Mouse (Mus musculus) mature B cell (primary cell): ENCODE measurements around the gene Sytl3.
"Not testable (repeated sequence)": the region's sequence is repeated elsewhere in the genome, so short reads cannot be mapped to it uniquely, and the experiment has no call there.

Experiments used
- in situ Hi-C: fragments of 300-500 bp; cut with MboI; formaldehyde crosslinking; loops from 2 replicates; pipeline ENCODE4 v1.14.3; 2019

Gene Sytl3

GRCm38 (mm10) chr17:6658801-6659200 is at the start of gene Sytl3:
Gene Sytl3, plus strand, starts transcription at chr17:6659093.
- in situ Hi-C loops, result not testable (repeated sequence)

- in situ Hi-C loops, result not testable (repeated sequence)
Measured at GRCm38 (mm10) chr17:6613524-6613923, 45.4 kb upstream of the Sytl3 start.

GRCm38 (mm10) chr17:6614316-6614715 is 44.6 kb upstream of the Sytl3 start:
- in situ Hi-C loops, result not testable (repeated sequence)

- in situ Hi-C loops, result not testable (repeated sequence)
Measured at GRCm38 (mm10) chr17:6616731-6617130, 42.2 kb upstream of the Sytl3 start.

- in situ Hi-C loops, result not testable (repeated sequence)
Measured at GRCm38 (mm10) chr17:6617689-6618400, 41.0 kb upstream of the Sytl3 start.

GRCm38 (mm10) chr17:6619271-6619670 is 39.6 kb upstream of the Sytl3 start:
- in situ Hi-C loops, result not testable (repeated sequence)

GRCm38 (mm10) chr17:6620035-6620434 is 38.9 kb upstream of the Sytl3 start:
- in situ Hi-C loops, result not testable (repeated sequence)

GRCm38 (mm10) chr17:6620730-6621451 is 38.0 kb upstream of the Sytl3 start:
- in situ Hi-C loops, result not testable (repeated sequence)

- in situ Hi-C loops, result not testable (repeated sequence)
Measured at GRCm38 (mm10) chr17:6621976-6622375, 36.9 kb upstream of the Sytl3 start.

- in situ Hi-C loops, result not testable (repeated sequence)
Measured at GRCm38 (mm10) chr17:6624926-6625558, 33.9 kb upstream of the Sytl3 start.

GRCm38 (mm10) chr17:6630398-6630797 is 28.5 kb upstream of the Sytl3 start:
- in situ Hi-C loops, result not testable (repeated sequence)

- in situ Hi-C loops, result not testable (repeated sequence)
Measured at GRCm38 (mm10) chr17:6632850-6633249, 26.0 kb upstream of the Sytl3 start.

GRCm38 (mm10) chr17:6635781-6636180 is 23.1 kb upstream of the Sytl3 start:
- in situ Hi-C loops, result not testable (repeated sequence)

- in situ Hi-C loops, result no loop called here
Measured at GRCm38 (mm10) chr17:6636861-6637260, 22.0 kb upstream of the Sytl3 start.

- in situ Hi-C loops, result not testable (repeated sequence)
Measured at GRCm38 (mm10) chr17:6637434-6637833, 21.5 kb upstream of the Sytl3 start.

GRCm38 (mm10) chr17:6638444-6638843 is 20.4 kb upstream of the Sytl3 start:
- in situ Hi-C loops, result not testable (repeated sequence)

- in situ Hi-C loops, result not testable (repeated sequence)
Measured at GRCm38 (mm10) chr17:6639486-6639885, 19.4 kb upstream of the Sytl3 start.

- in situ Hi-C loops, result not testable (repeated sequence)
Measured at GRCm38 (mm10) chr17:6640044-6640637, 18.8 kb upstream of the Sytl3 start.

- in situ Hi-C loops, result not testable (repeated sequence)
Measured at GRCm38 (mm10) chr17:6640771-6641429, 18.0 kb upstream of the Sytl3 start.

- in situ Hi-C loops, result not testable (repeated sequence)
Measured at GRCm38 (mm10) chr17:6644210-6644609, 14.7 kb upstream of the Sytl3 start.

- in situ Hi-C loops, result not testable (repeated sequence)
Measured at GRCm38 (mm10) chr17:6644673-6645072, 14.2 kb upstream of the Sytl3 start.

GRCm38 (mm10) chr17:6645668-6646067 is 13.2 kb upstream of the Sytl3 start:
- in situ Hi-C loops, result not testable (repeated sequence)
